Mouse (Mus musculus) hindbrain, embryonic 16.5 days (tissue): ENCODE data around the gene Frmd6. TPM values are rescaled to one million over a fixed set of nuclear protein-coding genes. Genes with fewer than 3 reads are reported as not detected.

Experiments
- ATAC-seq: fragments of 200-750 bp; cut with Nextera tagmentation; 2 replicates; pipeline ENCODE4 v1.8.0; 2017; ENCODE audit warnings: moderate TSS enrichment, moderate library complexity
- H3K27ac ChIP-seq: fragments of 300-500 bp; sonication (generic); 2 replicates; pipeline ENCODE4 v1.5.1; 2014; ENCODE audit warnings: low read depth, mild to moderate bottlenecking, control low read depth, low read length, moderate library complexity
- H3K27me3 ChIP-seq: fragments of 300-500 bp; sonication (generic); replicated peaks from 2 replicates; pipeline ENCODE4 v1.6.1; 2014; ENCODE audit warnings: low read length; ENCODE audit not compliant: control insufficient read depth, insufficient read depth
- H3K36me3 ChIP-seq: fragments of 300-500 bp; sonication (generic); 2 replicates; pipeline ENCODE4 v1.6.1; 2014; ENCODE audit warnings: mild to moderate bottlenecking, low read length, moderate library complexity, mixed read lengths; ENCODE audit not compliant: control insufficient read depth, insufficient read depth
- H3K4me1 ChIP-seq: fragments of 300-500 bp; sonication (generic); 2 replicates; pipeline ENCODE4 v1.6.1; 2014; ENCODE audit warnings: low read depth, low read length; ENCODE audit not compliant: control insufficient read depth, insufficient read depth
- H3K4me2 ChIP-seq: fragments of 300-500 bp; sonication (generic); 2 replicates; pipeline ENCODE4 v1.6.1; 2014; ENCODE audit warnings: mild to moderate bottlenecking, low read length, control low read depth, moderate library complexity
- H3K4me3 ChIP-seq: fragments of 300-500 bp; sonication (generic); 2 replicates; pipeline ENCODE4 v1.5.1; 2014; ENCODE audit warnings: mild to moderate bottlenecking, low read length, control low read depth, moderate library complexity
- H3K9ac ChIP-seq: fragments of 300-500 bp; sonication (generic); 2 replicates; pipeline ENCODE4 v1.6.1; 2014; ENCODE audit warnings: low read depth, mild to moderate bottlenecking, control low read depth, low read length, moderate library complexity
- H3K9me3 ChIP-seq: fragments of 300-500 bp; sonication (generic); 2 replicates; pipeline ENCODE4 v1.6.1; 2014; ENCODE audit warnings: mild to moderate bottlenecking, low read length, moderate library complexity; ENCODE audit not compliant: control insufficient read depth
- WGBS: fragments of 180-500 bp; shearing (Covaris S2); extraction: QIAGEN DNeasy Blood & Tissue Kit; methylation state at CpG from one replicate; pipeline ENCODE4 v1.1.7; 2014; 5-methylcytosine and 5-hydroxymethylcytosine counted together
- polyA plus RNA-seq: library from polyadenylated mRNA; unstranded; fragments of >200 nt; fragmentation: Nextera tagmentation; extraction: Ambion mirVana; gene quantifications from 2 replicates; pipeline ENCODE4 v1.2.1, GENCODE M21; 2015

The Frmd6 gene
- polyA plus RNA-seq, result 6.9 and 10.1 TPM in 2 replicates

- H3K9me3 ChIP-seq, result no peaks in the 10 kb centered on the region
- no peaks in the 10 kb centered on the region for H3K27me3 ChIP-seq
- ATAC-seq, result peak; percentile 94
- under 1% methylated on average over 72 of the region's 75 CpGs for WGBS
- no peaks in the 10 kb centered on the region for H3K36me3 ChIP-seq
- H3K4me1 ChIP-seq, result peaks cover 8% of the 10 kb centered on the region
- H3K4me2 ChIP-seq, result peak within 1 kb of the TSS; percentile 66
- H3K27ac ChIP-seq, result peak within 1 kb of the TSS; percentile 95
- H3K4me3 ChIP-seq, result peak within 1 kb of the TSS; percentile 83
- peak within 1 kb of the TSS; percentile 75 for H3K9ac ChIP-seq
These were observed at the start of gene Frmd6 for GRCm38 (mm10) chr12:70824729-70825650. Gene Frmd6 (plus strand): TSS chr12:70825514.

GRCm38 (mm10) chr12:70775609-70776008 is 49.7 kb upstream of the Frmd6 start:
- no peak for ATAC-seq
- H3K4me1 ChIP-seq, result 0 out of 2 replicates have a peak, but pooled peaks cover 2% of the 10 kb centered on the region
- H3K27ac ChIP-seq, result no peak overlapping the region
- no peaks in the 10 kb centered on the region for H3K9me3 ChIP-seq
- H3K27me3 ChIP-seq, result no peaks in the 10 kb centered on the region
- no peak overlapping the region for H3K9ac ChIP-seq
- no peaks in the 10 kb centered on the region for H3K36me3 ChIP-seq
- H3K4me2 ChIP-seq, result no peak overlapping the region
- no peak overlapping the region for H3K4me3 ChIP-seq
- 93% methylated on average over 8 of the region's 8 CpGs for WGBS

GRCm38 (mm10) chr12:70776683-70777082 is 48.6 kb upstream of the Frmd6 start:
- peak; percentile 52; the same call in 1 of the 2 replicates for ATAC-seq
- H3K4me2 ChIP-seq, result no peak overlapping the region
- no peaks in the 10 kb centered on the region for H3K9me3 ChIP-seq
- no peaks in the 10 kb centered on the region for H3K36me3 ChIP-seq
- 0 out of 2 replicates have a peak, but pooled peaks cover 2% of the 10 kb centered on the region for H3K4me1 ChIP-seq
- no peak overlapping the region for H3K27ac ChIP-seq
- WGBS, result 63% methylated on average over 12 of the region's 12 CpGs
- H3K9ac ChIP-seq, result no peak overlapping the region
- H3K27me3 ChIP-seq, result no peaks in the 10 kb centered on the region
- H3K4me3 ChIP-seq, result no peak overlapping the region

- H3K9ac ChIP-seq, result no peak overlapping the region
- 65% methylated on average over 5 of the region's 5 CpGs for WGBS
These were observed 47.8 kb upstream of the Frmd6 start for GRCm38 (mm10) chr12:70777466-70777865.

GRCm38 (mm10) chr12:70777866-70778265 is 47.4 kb upstream of the Frmd6 start:
- ATAC-seq, result no peak
- H3K9ac ChIP-seq, result no peak overlapping the region
- no peaks in the 10 kb centered on the region for H3K36me3 ChIP-seq
- no peak overlapping the region for H3K4me2 ChIP-seq
- no peak overlapping the region for H3K4me3 ChIP-seq
- no peaks in the 10 kb centered on the region for H3K27me3 ChIP-seq
- H3K27ac ChIP-seq, result no peak overlapping the region
- no peaks in the 10 kb centered on the region for H3K9me3 ChIP-seq
- 0 out of 2 replicates have a peak, but pooled peaks cover 2% of the 10 kb centered on the region for H3K4me1 ChIP-seq

More at GRCm38 (mm10) chr12:70777466-70777865, 47.8 kb upstream of the Frmd6 start:
- Histone ChIP-seq H3K27me3 (no peaks in the 10 kb centered on the region), H3K4me3 (no peak overlapping the region), H3K27ac (0 out of 2 replicates have a peak overlapping the region, but pooled peaks have one; percentile 31), H3K36me3 (no peaks in the 10 kb centered on the region), H3K9me3 (no peaks in the 10 kb centered on the region), H3K4me1 (0 out of 2 replicates have a peak, but pooled peaks cover 2% of the 10 kb centered on the region), H3K4me2 (no peak overlapping the region)
- no peak for ATAC-seq

GRCm38 (mm10) chr12:70778271-70778670 is 47.0 kb upstream of the Frmd6 start:
- Histone ChIP-seq H3K4me1 (0 out of 2 replicates have a peak, but pooled peaks cover 2% of the 10 kb centered on the region), H3K36me3 (no peaks in the 10 kb centered on the region), H3K9ac (no peak overlapping the region), H3K27me3 (no peaks in the 10 kb centered on the region), H3K27ac (no peak overlapping the region), H3K4me2 (no peak overlapping the region), H3K9me3 (no peaks in the 10 kb centered on the region), H3K4me3 (no peak overlapping the region)
- WGBS, result 69% methylated on average over 2 of the region's 2 CpGs
- ATAC-seq, result no peak

- 64% methylated on average over 3 of the region's 3 CpGs for WGBS
- H3K9ac ChIP-seq, result no peak overlapping the region
- ATAC-seq, result no peak
- no peak overlapping the region for H3K4me3 ChIP-seq
- no peak overlapping the region for H3K27ac ChIP-seq
- H3K4me2 ChIP-seq, result no peak overlapping the region
- no peaks in the 10 kb centered on the region for H3K36me3 ChIP-seq
- H3K27me3 ChIP-seq, result no peaks in the 10 kb centered on the region
- no peaks in the 10 kb centered on the region for H3K9me3 ChIP-seq
- H3K4me1 ChIP-seq, result peaks cover 2% of the 10 kb centered on the region; the same call in 1 of the 2 replicates
These were observed 46.6 kb upstream of the Frmd6 start for GRCm38 (mm10) chr12:70778724-70779123.

- Histone ChIP-seq H3K4me1 (peaks cover 3% of the 10 kb centered on the region), H3K4me2 (no peak overlapping the region; the same call in 1 of the 2 replicates), H3K9ac (no peak overlapping the region), H3K4me3 (no peak overlapping the region), H3K27ac (no peak overlapping the region), H3K27me3 (no peaks in the 10 kb centered on the region), H3K9me3 (no peaks in the 10 kb centered on the region), H3K36me3 (no peaks in the 10 kb centered on the region)
- no peak for ATAC-seq
- WGBS, result 49% methylated on average over 9 of the region's 9 CpGs
These were observed 42.3 kb upstream of the Frmd6 start for GRCm38 (mm10) chr12:70783049-70783448.

- WGBS, result 23% methylated on average over 22 of the region's 22 CpGs
- ATAC-seq, result peak; percentile 63
- Histone ChIP-seq H3K27ac (no peak overlapping the region), H3K4me1 (peaks cover 3% of the 10 kb centered on the region), H3K27me3 (no peaks in the 10 kb centered on the region), H3K4me2 (peak overlapping the region; percentile 1), H3K9ac (no peak overlapping the region), H3K9me3 (no peaks in the 10 kb centered on the region), H3K4me3 (no peak overlapping the region), H3K36me3 (no peaks in the 10 kb centered on the region)
These were observed 41.7 kb upstream of the Frmd6 start for GRCm38 (mm10) chr12:70783475-70784239.
